Mouse (Mus musculus) hindbrain, embryonic 10.5 days (tissue): ENCODE data around the gene Calm1. TPM values are rescaled to one million over a fixed set of nuclear protein-coding genes. Genes with fewer than 3 reads are reported as not detected.
"Not testable (repeated sequence)": the region's sequence is repeated elsewhere in the genome, so short reads cannot be mapped to it uniquely, and the experiment has no call there.

Source experiments
- DNase-seq: peaks from one replicate; pipeline ENCODE4 v3.0.0-alpha.2; 2017; ENCODE audit warnings: low spot score
- H3K27ac ChIP-seq: fragments of 300-500 bp; sonication (generic); 2 replicates; pipeline ENCODE4 v1.5.1; 2016; ENCODE audit warnings: mild to moderate bottlenecking, moderate library complexity
- H3K27me3 ChIP-seq: fragments of 300-500 bp; sonication (generic); 2 replicates; pipeline ENCODE4 v1.6.1; 2016; ENCODE audit warnings: mild to moderate bottlenecking; ENCODE audit not compliant: poor library complexity, insufficient read depth, severe bottlenecking
- H3K36me3 ChIP-seq: fragments of 300-500 bp; sonication (generic); 2 replicates; pipeline ENCODE4 v1.6.1; 2016; ENCODE audit warnings: mild to moderate bottlenecking, moderate library complexity
- H3K4me1 ChIP-seq: fragments of 300-500 bp; sonication (generic); replicated peaks from 2 replicates; pipeline ENCODE4 v1.6.1; 2016; ENCODE audit warnings: mild to moderate bottlenecking
- H3K4me3 ChIP-seq: fragments of 300-500 bp; sonication (generic); 2 replicates; pipeline ENCODE4 v1.5.1; 2016; ENCODE audit warnings: mild to moderate bottlenecking, moderate library complexity
- H3K9me3 ChIP-seq: fragments of 300-500 bp; sonication (generic); 2 replicates; pipeline ENCODE4 v1.6.1; 2016; ENCODE audit warnings: mild to moderate bottlenecking, moderate library complexity
- WGBS: fragments of 180-500 bp; shearing (Covaris S2); methylation state at CpG from one replicate; pipeline ENCODE4 v1.1.7; 2016; 5-methylcytosine and 5-hydroxymethylcytosine counted together
- polyA plus RNA-seq: library from polyadenylated mRNA; unstranded; fragments of >200 nt; fragmentation: Nextera tagmentation; extraction: Ambion mirVana; gene quantifications from 2 replicates; pipeline ENCODE4 v1.2.1, GENCODE M21; 2016

Gene Calm1
- polyA plus RNA-seq, 1 experiment from 2014 or later: 1,527 TPM

- Histone ChIP-seq H3K4me3 (no peak overlapping the region), H3K36me3 (no peaks in the 10 kb centered on the region), H3K27ac (no peak overlapping the region), H3K9me3 (no peaks in the 10 kb centered on the region; the same call in 1 of the 2 replicates), H3K27me3 (no peaks in the 10 kb centered on the region), H3K4me1 (peaks cover 18% of the 10 kb centered on the region)
- WGBS: 79% methylated on average over 2 of the region's 2 CpGs
- no peak for DNase-seq
These were observed 16.6 kb upstream of the Calm1 start for GRCm38 (mm10) chr12:100182676-100183075.

GRCm38 (mm10) chr12:100183970-100184369, 15.3 kb upstream of the Calm1 start:
- Histone ChIP-seq H3K9me3 (no peaks in the 10 kb centered on the region; the same call in 1 of the 2 replicates), H3K4me1 (peaks cover 19% of the 10 kb centered on the region), H3K4me3 (no peak overlapping the region), H3K27ac (no peak overlapping the region), H3K27me3 (no peaks in the 10 kb centered on the region), H3K36me3 (no peaks in the 10 kb centered on the region)
- DNase-seq: no peak
- 70% methylated on average over 5 of the region's 5 CpGs for WGBS

GRCm38 (mm10) chr12:100184976-100185375, 14.3 kb upstream of the Calm1 start:
- H3K9me3 ChIP-seq, H3K27ac ChIP-seq, H3K36me3 ChIP-seq, H3K27me3 ChIP-seq, H3K4me3 ChIP-seq, DNase-seq: not testable (repeated sequence)
- peaks cover 16% of the 10 kb centered on the region for H3K4me1 ChIP-seq
- WGBS: 86% methylated on average over 2 of the region's 2 CpGs

- no peak overlapping the region for H3K27ac ChIP-seq
- H3K4me3 ChIP-seq: no peak overlapping the region
- no peak for DNase-seq
- no peaks in the 10 kb centered on the region for H3K36me3 ChIP-seq
- WGBS: 84% methylated on average over 7 of the region's 7 CpGs
- peaks cover 16% of the 10 kb centered on the region for H3K4me1 ChIP-seq
- H3K9me3 ChIP-seq: no peaks in the 10 kb centered on the region; the same call in 1 of the 2 replicates
- no peaks in the 10 kb centered on the region for H3K27me3 ChIP-seq
These were observed 13.3 kb upstream of the Calm1 start for GRCm38 (mm10) chr12:100185897-100186296.

GRCm38 (mm10) chr12:100186376-100186775, 12.9 kb upstream of the Calm1 start:
- WGBS: 15% methylated on average over 6 of the region's 6 CpGs
- peak overlapping the region; percentile 75 for H3K4me3 ChIP-seq
- no peaks in the 10 kb centered on the region for H3K27me3 ChIP-seq
- peak; percentile 49 for DNase-seq
- no peaks in the 10 kb centered on the region; the same call in 1 of the 2 replicates for H3K9me3 ChIP-seq
- peak overlapping the region; percentile 99 for H3K27ac ChIP-seq
- no peaks in the 10 kb centered on the region for H3K36me3 ChIP-seq
- peaks cover 16% of the 10 kb centered on the region for H3K4me1 ChIP-seq

GRCm38 (mm10) chr12:100187013-100187755, 12.1 kb upstream of the Calm1 start:
- WGBS: under 1% methylated on average over 52 of the region's 52 CpGs
- peaks cover 22% of the 10 kb centered on the region for H3K4me1 ChIP-seq

GRCm38 (mm10) chr12:100187756-100188430, 11.3 kb upstream of the Calm1 start:
- Histone ChIP-seq H3K27me3 (no peaks in the 10 kb centered on the region), H3K9me3 (no peaks in the 10 kb centered on the region; the same call in 1 of the 2 replicates), H3K4me3 (peak overlapping the region; percentile 75), H3K36me3 (no peaks in the 10 kb centered on the region), H3K27ac (peak overlapping the region; percentile 99), H3K4me1 (peaks cover 25% of the 10 kb centered on the region)
- no peak for DNase-seq
- WGBS: 2% methylated on average over 29 of the region's 29 CpGs

More at GRCm38 (mm10) chr12:100187013-100187755, 12.1 kb upstream of the Calm1 start:
- Histone ChIP-seq H3K4me3 (peak overlapping the region; percentile 75), H3K36me3 (no peaks in the 10 kb centered on the region), H3K9me3 (no peaks in the 10 kb centered on the region; the same call in 1 of the 2 replicates), H3K27me3 (no peaks in the 10 kb centered on the region), H3K27ac (peak overlapping the region; percentile 99)
- DNase-seq: peak; percentile 99

GRCm38 (mm10) chr12:100190802-100191201, 8.4 kb upstream of the Calm1 start:
- H3K9me3 ChIP-seq: no peaks in the 10 kb centered on the region
- DNase-seq: no peak
- H3K4me3 ChIP-seq: no peak overlapping the region
- no peak overlapping the region for H3K27ac ChIP-seq
- peaks cover 24% of the 10 kb centered on the region for H3K4me1 ChIP-seq
- H3K36me3 ChIP-seq: no peaks in the 10 kb centered on the region
- 85% methylated on average over 6 of the region's 6 CpGs for WGBS
- no peaks in the 10 kb centered on the region for H3K27me3 ChIP-seq

- H3K9me3 ChIP-seq: no peaks in the 10 kb centered on the region
- WGBS: 84% methylated on average over 1 of the region's 1 CpGs
- H3K36me3 ChIP-seq: no peaks in the 10 kb centered on the region
- no peak overlapping the region for H3K27ac ChIP-seq
- DNase-seq: no peak
- no peaks in the 10 kb centered on the region for H3K27me3 ChIP-seq
- no peak overlapping the region for H3K4me3 ChIP-seq
- peaks cover 17% of the 10 kb centered on the region for H3K4me1 ChIP-seq
These were observed 5.1 kb upstream of the Calm1 start for GRCm38 (mm10) chr12:100194181-100194580.

- peaks cover 28% of the 10 kb centered on the region for H3K4me1 ChIP-seq
- H3K27ac ChIP-seq: no peak overlapping the region
- no peaks in the 10 kb centered on the region for H3K27me3 ChIP-seq
- H3K9me3 ChIP-seq: no peaks in the 10 kb centered on the region
- DNase-seq: no peak
- H3K36me3 ChIP-seq: no peaks in the 10 kb centered on the region
- 79% methylated on average over 7 of the region's 7 CpGs for WGBS
- H3K4me3 ChIP-seq: no peak overlapping the region
These were observed 2.4 kb upstream of the Calm1 start for GRCm38 (mm10) chr12:100196786-100197185.

- H3K27me3 ChIP-seq: no peaks in the 10 kb centered on the region
- H3K36me3 ChIP-seq: peaks cover 29% of the 10 kb centered on the region
- under 1% methylated on average over 82 of the region's 86 CpGs for WGBS
- H3K4me3 ChIP-seq: peak overlapping the region; percentile 100
- peak; percentile 60 for DNase-seq
- H3K4me1 ChIP-seq: peaks cover 34% of the 10 kb centered on the region
- no peaks in the 10 kb centered on the region for H3K9me3 ChIP-seq
- peak overlapping the region; percentile 96 for H3K27ac ChIP-seq
These were observed 833 bp downstream of the Calm1 start for GRCm38 (mm10) chr12:100199891-100200644.

- H3K4me1 ChIP-seq: peaks cover 34% of the 10 kb centered on the region
- peaks cover 36% of the 10 kb centered on the region for H3K36me3 ChIP-seq
- H3K9me3 ChIP-seq: no peaks in the 10 kb centered on the region
- peak overlapping the region; percentile 96 for H3K27ac ChIP-seq
- DNase-seq: peak; percentile 50
- WGBS: 9% methylated on average over 29 of the region's 29 CpGs
- H3K4me3 ChIP-seq: peak overlapping the region; percentile 100
- no peaks in the 10 kb centered on the region for H3K27me3 ChIP-seq
These were observed 1.6 kb downstream of the Calm1 start for GRCm38 (mm10) chr12:100200645-100201362.
